Mouse (Mus musculus): ENCODE data around the gene Strn4. TPM values are rescaled to one million over a fixed set of nuclear protein-coding genes. Genes with fewer than 3 reads are reported as not detected.

The Strn4 gene
- total and polyA plus RNA-seq, 3 experiments: 55.8 to 93.5 TPM; not detected in 1

DNA sequence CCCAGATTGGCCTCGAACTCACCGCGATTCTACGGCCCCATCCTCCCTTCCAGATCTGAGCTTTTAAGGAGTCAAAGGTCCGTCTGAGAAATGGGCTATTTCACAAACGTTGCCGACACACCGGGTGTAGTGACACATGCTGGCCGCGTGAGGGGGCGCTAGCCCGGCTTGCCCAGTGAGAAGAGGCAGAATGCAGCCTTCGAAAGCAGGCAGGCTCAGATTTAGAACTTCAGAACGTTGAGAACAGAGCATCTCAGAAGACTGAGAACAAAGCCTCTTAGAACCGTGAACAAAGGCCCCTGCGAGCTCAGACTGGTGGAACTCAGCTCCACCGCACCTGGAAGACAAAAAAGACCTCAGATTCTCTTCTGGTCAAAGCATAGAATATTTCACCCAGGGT, 58.5 kb downstream of the Strn4 start:
- H3K4me3 ChIP-seq (ENCODE audit: control insufficient read depth in 1 of 2, insufficient read depth in 1 of 2, low read depth in 2 of 2, low read length in 2 of 2): peak overlapping the region; percentile 47 to 50
- no peaks in the 10 kb centered on the region for H3K9me3 ChIP-seq (replicated peaks; ENCODE audit: insufficient read depth, low read length)
- peak; percentile 85 for TF ChIP-seq SMC3 (IDR thresholded peaks at IDR 0.05; ENCODE audit: low read depth, low read length)
- TF ChIP-seq NRF1 (IDR thresholded peaks at IDR 0.05; ENCODE audit: insufficient read depth, low read depth, low read length, poor library complexity, severe bottlenecking): no peak
- peak; percentile 75 for TF ChIP-seq RAD21 (IDR thresholded peaks at IDR 0.05; ENCODE audit: low read depth, low read length)
- TF ChIP-seq MAZ (IDR thresholded peaks at IDR 0.05; ENCODE audit: low read depth, low read length): no peak; the same call in 1 of the 2 replicates
- no peak for TF ChIP-seq JUND (IDR thresholded peaks at IDR 0.05; ENCODE audit: low read depth, low read length)
- peak; percentile 63 for TF ChIP-seq ZC3H11A (IDR thresholded peaks at IDR 0.05; ENCODE audit: low read depth, low read length)
- no peak for TF ChIP-seq USF2 (IDR thresholded peaks at IDR 0.05; ENCODE audit: borderline replicate concordance in 1 of 2, insufficient read depth in 1 of 2, low read depth in 1 of 2, low read length in 2 of 2)
- TF ChIP-seq BHLHE40 (IDR thresholded peaks at IDR 0.05; ENCODE audit: borderline replicate concordance, low read depth, low read length): no peak
- TF ChIP-seq SIN3A (IDR thresholded peaks at IDR 0.05; ENCODE audit: low read length): peak; percentile 32
- TF ChIP-seq MAX (IDR thresholded peaks at IDR 0.05; ENCODE audit: low read length): no peak
- TF ChIP-seq CTCF (IDR thresholded peaks at IDR 0.05 in 2 of 3, conservative IDR thresholded peaks at IDR 0.05 in 1 of 3; ENCODE audit: control insufficient read depth in 1 of 3, insufficient read depth in 1 of 3, low read depth in 2 of 3, low read length in 3 of 3, poor library complexity in 1 of 3, severe bottlenecking in 1 of 3): peak; percentile 93 to 95 (median 94)
- no peaks in the 10 kb centered on the region; the same call in 1 of the 2 replicates for H3K79me2 ChIP-seq (ENCODE audit: control insufficient read depth, insufficient read depth, low read length, poor library complexity)
- peak overlapping the region; percentile 11 for H3K27ac ChIP-seq (ENCODE audit: control insufficient read depth, low read depth, low read length)
- H3K9ac ChIP-seq (ENCODE audit: control insufficient read depth, low read depth, low read length, poor library complexity, severe bottlenecking): peak overlapping the region; percentile 29
- DNase-seq (ENCODE audit: low read depth, low spot score): peak; percentile 86
- H3K36me3 ChIP-seq (ENCODE audit: control insufficient read depth in 1 of 2, insufficient read depth in 2 of 2, low read length in 2 of 2): peaks cover 0 to 4% of the 10 kb centered on the region in 2 experiments; a peak in 2 of 4 replicates
- no peaks in the 10 kb centered on the region; a peak in 1 of 4 replicates for H3K4me1 ChIP-seq (ENCODE audit: control insufficient read depth in 1 of 2, insufficient read depth in 2 of 2, low read length in 2 of 2)
- no peaks in the 10 kb centered on the region for H3K27me3 ChIP-seq (ENCODE audit: control insufficient read depth in 1 of 2, insufficient read depth in 2 of 2, low read length in 2 of 2)

- TF ChIP-seq USF2 (IDR thresholded peaks at IDR 0.05; ENCODE audit: borderline replicate concordance in 1 of 2, insufficient read depth in 1 of 2, low read depth in 1 of 2, low read length in 2 of 2) (peak in 1 of 2 experiments; percentile 64; a peak in 2 of 4 replicates), SIN3A (IDR thresholded peaks at IDR 0.05; ENCODE audit: low read length) (peak; percentile 43), MEF2A (IDR thresholded peaks at IDR 0.05; ENCODE audit: extremely low read depth, insufficient replicate concordance, low read depth, low read length, poor library complexity, severe bottlenecking) (peak; percentile 90), JUND (IDR thresholded peaks at IDR 0.05; ENCODE audit: low read depth, low read length) (no peak), MYC (IDR thresholded peaks at IDR 0.05; ENCODE audit: low read depth, low read length) (peak; percentile 83), BHLHE40 (IDR thresholded peaks at IDR 0.05; ENCODE audit: borderline replicate concordance, low read depth, low read length) (peak; percentile 85; the same call in 1 of the 2 replicates), USF1 (IDR thresholded peaks at IDR 0.05; ENCODE audit: low read depth, low read length) (peak; percentile 93), ZC3H11A (IDR thresholded peaks at IDR 0.05; ENCODE audit: low read depth, low read length) (no peak), E2F4 (IDR thresholded peaks at IDR 0.05; ENCODE audit: borderline replicate concordance, low read depth, low read length) (no peak), HCFC1 (IDR thresholded peaks at IDR 0.05; ENCODE audit: low read depth, low read length) (0 out of 2 replicates have a peak, but pooled peaks have one; percentile 48), ETS1 (IDR thresholded peaks at IDR 0.05; ENCODE audit: low read depth, low read length) (peak; percentile 50; the same call in 1 of the 2 replicates), NRF1 (IDR thresholded peaks at IDR 0.05; ENCODE audit: insufficient read depth, low read depth, low read length, poor library complexity, severe bottlenecking) (peak; percentile 80), MAX (IDR thresholded peaks at IDR 0.05; ENCODE audit: low read length) (peak; percentile 87), TAL1 (IDR thresholded peaks at IDR 0.05; ENCODE audit: low read length) (no peak), TBP (IDR thresholded peaks at IDR 0.05; ENCODE audit: low read depth, low read length) (peak; percentile 78), RCOR1 (IDR thresholded peaks at IDR 0.05; ENCODE audit: low read depth, low read length) (no peak), MYB (IDR thresholded peaks at IDR 0.05; ENCODE audit: low read depth, low read length) (no peak), MXI1 (IDR thresholded peaks at IDR 0.05; ENCODE audit: low read depth, low read length) (peak; percentile 89), ELF1 (IDR thresholded peaks at IDR 0.05; ENCODE audit: low read depth, low read length) (0 out of 2 replicates have a peak, but pooled peaks have one; percentile 34), MAZ (IDR thresholded peaks at IDR 0.05; ENCODE audit: low read depth, low read length) (peak; percentile 54; the same call in 1 of the 2 replicates), KAT2A (conservative IDR thresholded peaks at IDR 0.05; ENCODE audit: low read depth, low read length) (no peak), RAD21 (IDR thresholded peaks at IDR 0.05; ENCODE audit: low read depth, low read length) (no peak), POLR2AphosphoS2 (IDR thresholded peaks at IDR 0.05; ENCODE audit: low read length) (no peak)
- Histone ChIP-seq H3K27ac (ENCODE audit: control insufficient read depth, low read depth, low read length) (peak overlapping the region; percentile 11), H3K79me2 (ENCODE audit: control insufficient read depth, insufficient read depth, low read length, poor library complexity) (no peaks in the 10 kb centered on the region; the same call in 1 of the 2 replicates), H3K4me3 (ENCODE audit: control insufficient read depth in 1 of 2, insufficient read depth in 1 of 2, low read depth in 2 of 2, low read length in 2 of 2) (peak overlapping the region; percentile 47 to 50), H3K36me3 (ENCODE audit: control insufficient read depth in 1 of 2, insufficient read depth in 2 of 2, low read length in 2 of 2) (peaks cover 0 to 4% of the 10 kb centered on the region in 2 experiments; a peak in 2 of 4 replicates), H3K9me3 (replicated peaks; ENCODE audit: insufficient read depth, low read length) (no peaks in the 10 kb centered on the region), H3K9ac (ENCODE audit: control insufficient read depth, low read depth, low read length, poor library complexity, severe bottlenecking) (peak overlapping the region; percentile 15; the same call in 1 of the 2 replicates), H3K27me3 (ENCODE audit: control insufficient read depth in 1 of 2, insufficient read depth in 2 of 2, low read length in 2 of 2) (no peaks in the 10 kb centered on the region), H3K4me1 (ENCODE audit: control insufficient read depth in 1 of 2, insufficient read depth in 2 of 2, low read length in 2 of 2) (no peaks in the 10 kb centered on the region; a peak in 1 of 4 replicates)
- peak; percentile 100 for DNase-seq (ENCODE audit: low read depth, low spot score)
Measured at GRCm38 (mm10) chr7:16874756-16875309, 59.1 kb downstream of the Strn4 start.
